Mouse (Mus musculus): ENCODE data around the gene Elf2.

Gene Elf2

DNA sequence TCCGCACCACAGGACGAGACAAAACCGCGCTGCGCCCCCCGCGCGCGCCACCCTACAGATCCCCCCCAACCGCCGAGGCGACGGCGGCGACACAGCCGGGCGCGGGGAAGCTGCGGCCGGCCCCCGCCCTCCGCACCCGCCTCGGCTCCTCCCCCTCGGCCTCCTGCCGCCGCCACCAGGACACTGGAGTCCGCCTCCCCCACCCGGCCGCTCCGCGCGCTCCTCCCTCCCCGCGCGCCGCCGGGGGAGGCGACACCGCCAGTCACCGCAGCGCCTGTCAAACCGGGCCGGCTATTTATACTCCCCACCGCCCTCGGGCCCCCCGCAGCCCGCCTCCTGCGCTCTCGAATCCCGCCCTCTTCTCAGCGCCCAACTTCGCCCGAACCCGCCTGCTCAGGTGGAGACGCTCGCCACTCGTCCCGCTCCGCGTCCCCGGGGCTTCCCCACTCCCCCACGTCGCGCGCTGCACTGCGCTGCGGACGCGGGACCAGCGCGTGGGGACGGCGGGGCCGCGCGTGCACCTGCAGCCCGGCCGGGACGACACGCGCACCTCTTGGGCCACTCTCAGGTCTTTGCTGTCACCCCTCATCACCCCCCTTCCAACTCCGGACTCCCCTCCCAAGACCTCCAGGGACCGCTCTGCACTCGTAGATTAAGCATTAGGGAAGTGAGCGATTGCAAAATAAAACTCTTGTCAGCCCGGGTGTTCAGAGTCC lies at the start of gene Elf2:
Gene Elf2 (minus strand): TSS at position 112 of the 716 bp plus-strand sequence.
- DNase-seq: peak; percentile 85

DNA sequence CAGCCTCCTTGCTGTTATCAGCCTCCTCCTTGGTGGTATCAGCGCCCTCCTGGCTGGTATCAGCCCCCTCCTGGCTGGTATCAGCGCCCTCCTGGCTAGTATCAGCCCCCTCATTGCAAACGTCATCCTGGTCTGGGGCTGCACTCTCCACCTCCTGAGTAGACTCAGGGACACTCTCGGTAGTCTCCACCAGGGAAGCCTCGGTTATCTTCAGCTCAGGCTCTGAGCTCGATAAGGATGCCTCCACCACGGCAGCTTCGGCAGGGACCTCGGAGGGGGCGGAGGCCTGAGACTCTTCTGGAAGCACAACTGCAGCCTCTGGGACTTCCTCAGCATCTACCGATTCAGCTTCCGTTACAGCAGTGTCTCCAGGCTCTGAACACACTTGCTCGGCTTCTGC lies 48.4 kb upstream of the Elf2 start:
- no peak for DNase-seq

DNA sequence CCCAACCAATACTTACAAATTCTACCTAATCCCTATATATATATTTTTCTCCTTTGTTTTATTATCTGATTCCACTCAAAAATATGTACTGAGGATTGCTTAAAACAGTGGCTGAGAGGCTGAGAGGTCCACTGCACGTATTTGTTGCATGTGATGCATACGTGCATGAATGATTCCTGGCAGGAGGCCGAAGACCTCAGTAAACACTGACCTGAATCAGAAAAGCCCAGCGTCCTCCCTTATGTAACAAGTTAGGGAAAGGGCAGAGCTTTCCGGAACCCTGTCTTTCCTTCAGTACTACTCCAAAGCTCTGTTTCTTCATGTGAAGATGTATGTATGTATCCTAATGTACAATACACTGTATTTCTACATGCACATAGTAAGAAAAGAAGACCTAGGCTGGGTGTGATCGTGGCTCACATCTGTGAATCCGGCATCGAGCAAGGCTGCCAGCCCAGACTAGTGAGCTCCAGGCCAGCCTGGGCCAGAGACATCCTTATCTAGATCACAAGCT lies 47.5 kb upstream of the Elf2 start:
- peak; percentile 67 for DNase-seq

DNA sequence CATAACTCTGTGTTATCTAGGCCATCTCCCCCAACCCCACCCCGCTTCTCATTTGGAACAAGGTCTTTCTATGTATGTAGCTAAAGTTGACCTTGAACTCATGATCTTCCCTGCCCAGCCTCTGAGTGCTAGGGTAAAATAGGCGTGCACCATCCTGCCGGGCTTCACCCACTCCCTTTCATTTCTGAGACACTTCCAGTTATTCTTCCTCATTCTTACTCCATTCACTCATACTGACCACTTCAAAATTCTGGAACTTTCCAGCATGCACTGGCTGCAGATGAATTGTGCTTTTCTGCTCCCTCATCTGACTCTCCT lies 46.6 kb upstream of the Elf2 start:
- DNase-seq: no peak

DNA sequence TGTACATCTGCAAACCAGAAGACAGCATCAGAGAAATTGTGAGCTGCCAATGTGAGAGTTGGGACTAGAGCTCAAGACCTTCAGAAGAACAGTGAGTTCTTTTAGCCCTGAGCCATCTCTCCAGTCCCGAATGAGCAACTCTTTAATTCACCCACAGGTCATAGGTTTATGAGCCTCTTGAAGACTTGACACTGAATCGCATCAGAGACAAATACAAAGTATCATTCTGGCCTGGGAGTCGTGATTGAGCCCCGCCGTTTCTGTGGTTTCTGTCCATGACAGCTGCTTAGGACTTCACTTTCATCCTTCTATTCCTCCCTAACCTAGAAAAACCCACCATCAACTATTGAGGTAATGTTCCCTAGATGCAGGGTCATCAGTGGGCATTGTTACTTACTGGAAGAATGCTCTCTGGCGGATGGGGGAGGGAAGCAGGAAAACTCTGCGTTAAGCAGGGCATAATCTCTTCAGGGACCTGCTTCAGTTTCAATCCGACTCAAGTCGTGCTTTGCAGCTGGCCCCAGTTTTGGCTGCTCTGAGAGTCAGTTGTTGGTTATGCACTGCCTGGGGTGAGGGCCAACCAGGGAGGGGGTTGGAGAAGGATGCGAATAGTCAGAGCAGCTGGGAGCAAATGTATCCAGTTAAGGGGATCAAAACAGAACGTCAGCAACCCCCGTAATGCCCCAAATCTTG lies 46.1 kb upstream of the Elf2 start:
- no peak for DNase-seq

DNA sequence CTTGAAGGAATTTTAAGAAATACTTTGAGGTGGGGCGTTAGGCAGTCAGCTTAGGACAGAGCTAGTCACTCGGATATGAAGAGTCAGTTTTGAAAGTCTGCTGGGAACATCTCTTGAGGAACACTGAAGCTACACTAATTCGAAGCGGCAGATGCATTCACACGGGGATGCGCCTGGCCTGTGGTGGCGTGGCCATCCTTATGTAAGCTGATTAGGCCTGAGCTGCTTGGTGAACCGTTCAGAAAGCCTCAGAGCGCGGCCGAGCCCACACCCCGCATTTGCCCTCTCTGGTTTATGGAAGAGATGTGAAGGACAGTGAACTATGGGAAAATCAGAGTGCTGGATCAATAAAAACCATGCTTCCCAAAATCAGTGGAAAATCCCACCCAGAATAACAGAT lies 42.9 kb upstream of the Elf2 start:
- DNase-seq: no peak

DNA sequence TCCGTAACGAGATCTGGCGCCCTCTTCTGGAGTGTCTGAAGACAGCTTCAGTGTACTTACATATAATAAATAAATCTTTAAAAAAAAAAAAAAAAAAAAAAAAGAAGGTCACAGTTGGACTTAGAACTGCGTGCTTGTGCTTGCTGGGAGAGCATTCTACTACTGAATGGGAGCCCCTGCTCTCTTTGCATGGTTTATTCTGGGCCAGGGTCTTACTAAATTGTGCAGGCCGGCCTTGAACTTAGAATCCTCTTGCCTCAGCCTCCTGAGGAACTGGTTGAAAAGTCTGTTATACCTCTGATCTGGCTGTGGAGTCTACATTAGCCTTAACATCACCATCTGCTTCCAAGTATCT lies 40.2 kb upstream of the Elf2 start:
- no peak for DNase-seq

DNA sequence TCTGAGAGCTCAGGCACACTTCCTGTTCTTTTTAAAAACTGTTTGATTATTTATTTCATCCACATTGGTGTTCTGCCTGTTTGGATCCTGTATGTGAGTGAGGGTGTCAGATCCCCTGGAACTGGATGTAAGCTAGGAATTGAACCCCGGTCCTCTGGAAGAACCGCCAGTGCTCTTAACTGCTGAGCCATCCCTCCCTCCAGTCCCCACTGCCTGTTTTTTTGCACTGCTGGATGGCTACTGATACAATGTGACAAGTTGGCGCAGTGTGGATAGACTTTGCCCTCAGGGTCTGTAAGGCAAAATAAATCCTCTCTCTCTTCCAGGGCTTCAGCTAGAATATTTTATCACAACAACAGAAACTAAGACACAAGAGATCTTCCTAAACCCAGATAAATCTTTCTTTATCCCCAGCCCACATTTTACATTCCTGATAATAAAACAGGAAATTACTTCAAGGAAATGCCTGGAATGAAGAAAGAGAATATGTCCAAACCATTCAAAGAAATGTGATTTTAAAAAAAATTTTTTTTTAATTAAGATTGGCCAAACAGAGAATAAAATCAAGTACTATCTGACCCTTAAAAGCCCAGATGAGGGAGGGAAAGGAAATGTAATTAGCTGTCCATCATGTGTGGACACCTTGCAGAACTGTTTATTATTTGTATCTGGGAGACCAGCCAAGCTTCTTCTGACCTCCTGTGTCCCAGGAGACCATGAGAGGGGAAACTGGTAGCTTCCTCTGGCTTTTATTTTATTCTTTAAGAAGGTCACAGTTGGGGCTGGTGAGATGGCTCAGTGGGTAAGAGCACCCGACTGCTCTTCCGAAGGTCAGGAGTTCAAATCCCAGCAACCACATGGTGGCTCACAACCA lies 39.6 kb upstream of the Elf2 start:
- no peak for DNase-seq

DNA sequence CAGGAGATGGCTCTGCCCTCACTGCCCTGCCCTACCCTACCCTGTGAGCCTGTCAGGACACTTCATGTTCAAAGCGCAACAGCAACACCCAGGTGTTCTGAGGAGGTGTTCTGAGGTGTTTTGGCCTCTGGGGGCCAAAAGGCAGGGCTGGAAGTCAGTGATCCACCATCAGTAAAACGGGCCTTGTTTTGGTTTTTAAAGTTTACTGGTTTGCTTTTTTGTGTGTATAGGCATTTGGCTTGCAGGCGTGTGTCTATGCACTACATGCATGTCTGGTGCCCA lies 38.1 kb upstream of the Elf2 start:
- no peak for DNase-seq

DNA sequence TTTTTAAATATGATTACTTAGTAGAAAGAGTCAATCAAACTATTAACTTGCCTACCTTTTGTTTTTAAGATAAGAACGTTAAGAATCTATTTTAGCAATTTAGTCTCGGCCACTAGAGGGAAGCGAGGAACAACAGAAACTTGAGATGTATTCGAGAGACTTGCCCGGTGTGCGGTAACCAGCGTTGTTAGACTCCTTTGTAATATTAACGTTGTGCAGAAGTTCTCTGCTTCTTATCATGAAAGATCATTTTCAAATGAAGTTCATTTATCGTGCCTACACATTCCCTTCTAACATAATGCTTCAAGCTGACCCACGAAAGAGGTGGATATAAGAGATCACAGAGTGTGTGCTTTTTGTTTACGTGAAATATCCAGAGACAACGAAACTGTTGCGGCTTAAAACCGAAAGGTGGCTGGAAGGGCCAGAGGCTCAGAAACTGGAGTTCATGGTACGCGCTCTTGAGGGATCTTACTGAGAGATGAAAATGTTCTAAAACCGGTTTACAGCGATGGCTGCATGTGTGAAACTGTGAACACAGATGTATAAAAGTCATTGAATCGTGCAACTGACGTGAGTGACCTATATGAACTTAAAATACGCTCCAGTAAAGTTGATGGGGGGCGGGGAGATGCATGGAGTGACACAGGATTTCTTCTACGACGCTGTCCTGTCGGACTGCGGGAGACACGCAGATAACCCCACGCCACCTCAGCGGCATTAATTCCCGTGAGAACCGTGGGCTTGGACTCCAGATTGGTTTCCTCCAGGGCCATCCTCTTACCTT lies 37.6 kb upstream of the Elf2 start:
- DNase-seq: no peak

DNA sequence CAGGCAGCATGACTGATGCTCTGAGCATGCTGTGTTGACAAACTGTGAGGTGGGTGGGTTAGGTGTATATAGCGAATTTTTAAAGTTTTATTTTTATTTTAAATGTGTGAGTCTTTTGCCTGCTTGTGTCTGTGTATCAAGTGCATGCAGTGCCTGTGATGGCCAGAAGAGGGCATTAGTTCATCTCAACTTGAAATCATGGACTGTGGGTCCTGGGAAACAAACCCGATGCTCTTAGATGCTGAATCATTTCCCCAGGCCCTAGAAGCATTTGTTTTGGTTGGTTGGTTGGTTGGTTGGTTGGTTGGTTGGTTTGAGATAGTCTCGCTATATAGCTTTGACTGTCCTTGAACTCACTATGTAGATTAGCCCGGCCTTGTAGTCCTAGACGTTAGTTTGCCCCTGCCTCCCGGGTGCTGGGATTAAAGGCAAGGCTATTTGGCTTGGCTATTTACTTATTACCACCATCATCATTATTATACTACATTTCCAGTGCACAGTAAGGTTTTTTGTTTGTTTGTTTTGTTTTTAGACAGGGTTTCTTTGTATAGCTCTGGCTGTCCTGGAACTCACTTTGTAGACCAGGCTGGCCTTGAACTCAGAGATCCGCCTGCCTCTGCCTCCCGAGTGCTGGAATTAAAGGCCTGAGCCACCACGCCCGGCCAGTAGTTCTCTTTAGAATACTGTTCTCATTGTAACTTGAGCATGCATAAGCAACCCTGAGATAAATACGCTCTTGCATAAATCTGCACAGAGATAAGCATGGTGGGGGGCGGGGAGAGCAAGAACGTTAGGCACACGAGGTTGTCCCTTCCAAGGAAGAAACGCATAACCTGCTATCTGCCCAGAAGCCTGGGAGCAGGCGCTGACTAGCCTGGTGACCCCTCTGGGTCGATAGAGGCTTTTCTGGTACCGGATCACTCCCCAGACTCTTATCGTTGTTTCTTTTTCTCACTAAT lies 35.1 kb upstream of the Elf2 start:
- peak; percentile 46 for DNase-seq

DNA sequence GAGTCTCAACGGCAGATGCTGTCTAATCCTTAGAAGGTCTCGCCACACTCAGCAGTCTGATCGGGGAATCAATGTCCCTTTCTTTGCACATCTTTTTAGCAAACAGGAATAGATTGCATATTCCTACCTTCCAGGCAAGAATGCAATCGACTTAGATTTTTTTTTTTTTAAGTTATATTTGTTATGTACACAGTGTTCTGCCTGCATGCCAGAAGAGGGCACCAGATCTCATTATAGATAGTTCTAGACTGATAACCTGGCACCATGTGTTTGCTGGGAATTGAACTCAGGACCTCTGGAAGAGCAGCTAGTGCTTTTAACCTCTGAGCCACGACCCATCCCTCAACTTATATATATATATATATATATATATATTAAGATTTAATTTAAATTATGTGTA lies 33.1 kb upstream of the Elf2 start:
- DNase-seq: no peak

DNA sequence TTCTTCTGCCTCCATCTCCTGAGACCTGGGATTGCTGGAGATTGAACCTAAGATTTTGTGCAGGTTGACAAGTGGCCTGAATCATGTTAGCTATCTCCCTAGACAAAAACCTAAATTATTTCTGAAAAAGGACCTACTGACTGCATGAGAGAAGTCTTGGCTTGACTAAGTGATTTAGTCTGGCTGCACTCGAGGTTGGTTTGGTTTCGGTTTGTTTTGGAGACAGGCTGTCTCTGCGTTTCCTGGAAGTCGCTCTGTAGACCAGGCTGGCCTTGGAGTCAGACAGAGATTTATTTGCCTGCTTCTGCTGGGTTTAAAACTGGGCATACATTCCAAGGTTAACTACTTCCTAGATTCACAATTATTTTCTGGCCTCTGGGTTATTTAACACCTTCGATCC lies 32.4 kb upstream of the Elf2 start:
- no peak for DNase-seq

DNA sequence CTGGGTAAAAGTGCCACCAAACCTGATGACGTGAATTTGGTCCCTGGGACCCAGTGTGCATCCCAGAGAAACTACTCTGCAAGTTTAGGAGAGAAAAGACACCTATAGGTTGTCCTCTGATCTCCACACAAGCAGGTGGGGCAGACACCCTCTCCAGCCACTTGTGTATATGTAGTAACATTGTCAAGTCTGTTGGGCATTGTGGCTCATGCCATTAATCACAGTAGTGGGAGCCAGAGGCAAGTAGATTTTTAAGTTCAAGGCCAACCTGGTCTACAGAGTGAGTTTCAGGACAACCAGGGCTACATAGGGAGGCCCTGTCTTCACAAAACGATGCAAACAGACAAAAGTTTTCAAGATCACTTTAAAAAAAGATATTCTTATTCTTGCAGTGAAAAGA lies 31.4 kb upstream of the Elf2 start:
- no peak for DNase-seq

DNA sequence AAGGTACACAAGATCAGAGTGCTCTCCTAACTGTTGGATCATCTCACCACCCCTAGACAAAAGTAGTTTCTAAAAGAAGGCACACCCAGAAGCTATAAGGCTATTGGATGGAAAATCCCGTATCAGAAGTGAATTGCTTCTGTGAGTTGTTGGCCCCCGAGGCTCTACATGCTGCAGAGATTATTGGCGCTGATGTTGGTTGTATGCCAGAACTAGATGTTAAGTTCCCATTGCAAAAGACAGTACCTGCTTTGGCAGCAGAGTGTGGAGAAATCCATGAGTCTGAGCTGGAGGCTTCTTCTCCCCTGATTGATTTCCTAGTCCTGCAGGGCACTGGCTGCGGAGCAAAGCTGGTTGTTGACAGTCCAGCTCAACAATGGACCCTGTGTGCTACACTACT lies 27.5 kb upstream of the Elf2 start:
- DNase-seq: no peak

DNA sequence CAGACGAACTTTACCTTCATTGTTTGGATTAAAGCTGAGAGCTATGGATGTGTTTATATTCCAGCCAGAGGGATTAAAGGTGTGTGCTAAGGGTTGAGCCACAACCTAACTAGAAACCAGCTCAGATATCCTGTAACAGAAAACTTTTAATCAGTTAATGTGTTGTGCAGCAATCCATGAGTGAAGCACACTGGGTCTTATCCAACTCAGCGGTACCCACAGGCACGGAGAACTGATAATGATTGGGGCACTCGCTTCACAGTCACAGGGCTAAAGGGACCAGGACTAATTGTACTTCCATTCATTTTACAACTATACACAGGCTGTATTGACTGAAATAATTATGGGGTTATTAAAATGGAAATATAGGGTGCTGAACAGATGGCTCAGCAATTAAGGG lies 26.5 kb upstream of the Elf2 start:
- no peak for DNase-seq

DNA sequence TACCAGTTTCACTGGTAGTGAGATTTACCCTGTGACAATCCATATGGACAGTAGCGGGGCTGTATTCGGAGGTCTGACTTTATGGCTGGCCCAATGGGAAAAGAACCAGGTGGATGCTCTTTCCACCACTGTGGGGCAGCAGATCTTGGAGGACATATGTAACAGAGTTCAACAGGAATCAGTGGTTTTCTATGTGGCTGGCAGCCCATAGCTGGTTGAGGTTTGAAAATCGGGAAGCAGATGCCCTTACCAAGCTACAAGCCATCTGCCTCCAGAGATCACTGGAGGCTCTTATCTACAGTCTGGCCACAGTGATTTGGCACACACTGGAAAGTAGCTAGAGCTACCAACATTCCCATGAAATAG lies 25.0 kb upstream of the Elf2 start:
- DNase-seq: no peak

DNA sequence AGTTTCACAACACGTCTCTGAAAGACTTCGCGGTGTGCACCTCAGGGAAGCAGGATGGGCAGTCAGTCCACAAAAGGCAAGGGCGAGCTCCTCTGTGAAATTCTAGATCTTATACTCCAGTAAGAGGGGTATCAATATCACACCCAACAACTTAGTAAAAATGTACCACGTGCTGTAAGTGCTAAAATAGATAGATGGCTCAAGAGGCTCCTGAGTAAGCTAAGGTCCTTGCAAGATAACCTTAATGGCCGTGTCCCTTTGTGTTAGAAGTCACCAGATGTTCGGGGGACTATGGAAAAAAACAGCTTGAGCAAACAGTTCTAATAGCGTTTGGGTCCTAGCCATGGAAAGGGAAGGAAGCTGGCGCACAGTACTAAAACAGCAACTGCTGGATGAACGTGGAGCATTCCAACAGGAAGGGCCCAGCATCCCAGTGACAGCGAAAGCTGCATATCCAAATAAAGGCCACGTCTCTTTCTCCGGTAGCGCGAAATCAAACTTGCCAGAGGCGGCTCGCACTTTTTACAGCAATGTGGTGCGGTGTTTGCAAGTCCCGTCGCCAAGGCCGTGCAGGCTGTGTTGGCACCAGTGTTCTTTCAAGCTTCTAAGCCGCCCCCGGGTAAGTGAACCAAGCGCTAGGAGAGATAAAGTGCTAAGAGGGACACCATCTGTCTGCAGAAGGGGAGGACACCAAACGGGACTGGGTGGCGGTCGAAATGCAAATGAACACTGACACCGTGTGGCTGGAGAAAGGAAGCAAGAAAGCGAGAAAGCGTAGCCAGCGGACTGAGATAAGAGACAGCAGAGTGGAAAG lies 24.4 kb upstream of the Elf2 start:
- peak; percentile 52 for DNase-seq

DNA sequence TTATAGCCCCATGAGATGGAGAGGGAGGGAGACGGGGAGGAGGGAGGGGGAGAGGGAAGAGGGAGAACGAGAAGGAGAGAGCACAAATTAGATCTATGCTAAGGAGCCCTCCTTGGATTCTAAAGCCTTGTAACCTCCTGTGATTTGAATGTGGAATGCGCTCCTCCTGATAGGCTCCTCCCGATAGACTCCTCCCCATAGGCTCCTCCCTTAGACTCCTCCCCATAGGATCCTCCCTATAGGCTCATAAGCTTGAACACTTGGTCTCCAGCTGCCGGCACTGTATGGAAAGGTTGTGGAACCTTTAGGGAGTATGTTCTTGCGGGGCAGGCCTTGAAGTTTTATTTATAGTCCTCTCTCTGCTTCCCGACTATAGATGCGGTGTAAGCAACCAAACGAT lies 20.6 kb upstream of the Elf2 start:
- no peak for DNase-seq

DNA sequence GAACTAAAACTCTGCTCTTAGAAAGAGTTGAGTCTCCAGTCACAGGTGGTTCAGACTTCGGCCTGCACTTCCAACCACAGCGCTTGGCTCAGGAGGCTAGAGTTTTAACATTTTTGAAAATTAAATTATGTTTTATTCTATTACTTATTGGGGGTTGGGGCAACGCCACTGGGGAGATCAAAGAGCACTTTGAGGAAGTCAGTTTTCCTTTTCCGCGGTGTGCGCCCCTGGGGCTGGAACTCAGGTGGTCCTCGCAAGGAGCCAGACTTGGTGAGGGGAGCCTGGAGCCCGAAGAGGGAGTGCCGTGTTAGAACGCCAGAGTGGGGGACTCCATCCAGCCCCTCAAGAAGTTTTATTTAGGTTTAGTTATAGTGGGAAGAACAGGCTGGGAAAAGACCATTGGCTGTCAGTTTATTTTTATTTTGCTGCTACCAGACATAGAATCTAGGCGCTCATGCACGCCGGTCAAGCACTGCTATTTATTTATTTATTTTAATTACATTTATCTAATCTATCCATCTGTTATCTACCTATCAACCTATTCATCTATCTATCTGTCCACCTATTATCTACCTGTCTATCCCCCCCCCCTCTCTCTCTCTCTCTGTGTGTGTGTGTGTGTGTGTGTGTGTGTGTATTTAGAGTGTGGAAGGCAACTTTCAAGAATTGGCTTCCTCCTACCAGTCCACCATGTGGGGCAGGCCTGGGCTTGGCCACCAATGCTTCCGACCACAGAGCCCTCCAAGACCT lies 19.3 kb upstream of the Elf2 start:
- no peak for DNase-seq

Data from kidney, adult 11 months (tissue).